19 mouse cellular contexts compared by ENCODE assay signal in the genomic region with DNA sequence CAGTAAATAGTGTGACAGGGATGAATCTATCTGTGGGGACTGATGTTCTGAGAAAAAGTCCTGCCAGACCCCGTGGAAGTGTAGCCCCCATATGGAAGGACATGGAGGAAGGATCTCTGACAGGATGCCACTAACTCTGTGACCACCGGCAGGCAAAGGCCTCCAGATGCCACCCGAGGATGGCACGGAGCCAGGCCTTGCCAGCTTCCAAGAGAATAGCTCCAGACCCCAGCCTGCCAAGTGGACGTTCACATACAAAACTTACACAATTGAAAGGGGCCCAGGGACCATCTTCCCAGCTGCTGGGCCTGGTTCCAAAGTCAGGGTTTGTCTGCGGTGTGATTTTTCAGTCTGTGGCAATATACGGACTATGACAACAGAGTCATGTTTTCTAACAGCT.
DNase-seq lines count a peak whose midpoint lies in the region; ATAC-seq and TF ChIP-seq lines count a peak whose summit lies in the region.
"Had no signal": no experiment of that assay in that cellular context is flagged by ENCODE, and none has a peak within 500 bp of the region (broad histone marks: within the 10 kb centered on the region; RNA-seq: fewer than 3 reads in every experiment).

No protein-coding gene starts in this region.

- no peak overlapping the region for H3K4me2 ChIP-seq in intestine, postnatal 0 days (replicated peaks; ENCODE audit: low read depth)
- H3K4me2 ChIP-seq: embryonic facial prominence, embryonic 15.5 days; limb, embryonic 15.5 days; lung, embryonic 15.5 days; midbrain, embryonic 15.5 days; neural tube, embryonic 12.5 days; stomach, embryonic 15.5 days had no signal

- no peaks in the 10 kb centered on the region for H3K9me3 ChIP-seq in intestine, postnatal 0 days (ENCODE audit: control insufficient read depth)
- H3K9me3 ChIP-seq: embryonic facial prominence, embryonic 15.5 days; limb, embryonic 15.5 days; lung, embryonic 15.5 days; midbrain, embryonic 15.5 days; neural tube, embryonic 12.5 days; stomach, embryonic 15.5 days had no signal

- no peak overlapping the region for H3K9ac ChIP-seq in intestine, postnatal 0 days (ENCODE audit: low read depth, low read length)
- H3K9ac ChIP-seq: embryonic facial prominence, embryonic 15.5 days; limb, embryonic 15.5 days; lung, embryonic 15.5 days; midbrain, embryonic 15.5 days; neural tube, embryonic 12.5 days; stomach, embryonic 15.5 days had no signal

- no peak overlapping the region for H3K27ac ChIP-seq in intestine, postnatal 0 days (ENCODE audit: low read depth, low read length)
- H3K27ac ChIP-seq: embryonic facial prominence, embryonic 15.5 days; limb, embryonic 15.5 days; lung, embryonic 15.5 days; midbrain, embryonic 15.5 days; neural tube, embryonic 12.5 days; stomach, embryonic 15.5 days had no signal

- DNase-seq in cerebellum, adult 9-11 months: peak; percentile 49
- DNase-seq in layer of hippocampus, postnatal 10 days (ENCODE audit: low spot score in 2 of 2): peak; percentile 7 to 36
- no peak for DNase-seq in layer of hippocampus, postnatal 36 days
- DNase-seq in right cerebral cortex, postnatal 14 days: peak; percentile 8
- no peak for DNase-seq in right cerebral cortex, postnatal 36 days (ENCODE audit: low spot score in 2 of 2)
- peak; percentile 2 for DNase-seq in skeletal muscle tissue, adult 2 months (ENCODE audit: low read depth, low spot score)
- DNase-seq: heart, adult 11 months; kidney, adult 11 months; right cerebral cortex, postnatal 25 days; thymus, postnatal 4 days had no signal

- no peak for TF ChIP-seq CTCF in intestine, postnatal 0 days (IDR thresholded peaks at IDR 0.05; ENCODE audit: low read depth)

- no peaks in the 10 kb centered on the region for H3K27me3 ChIP-seq in intestine, postnatal 0 days (replicated peaks; ENCODE audit: control insufficient read depth, insufficient read depth, low read length)
- H3K27me3 ChIP-seq: embryonic facial prominence, embryonic 15.5 days; limb, embryonic 15.5 days; lung, embryonic 15.5 days; midbrain, embryonic 15.5 days; neural tube, embryonic 12.5 days; stomach, embryonic 15.5 days had no signal

- no peaks in the 10 kb centered on the region for H3K36me3 ChIP-seq in intestine, postnatal 0 days (ENCODE audit: control insufficient read depth, insufficient read depth)
- H3K36me3 ChIP-seq: embryonic facial prominence, embryonic 15.5 days; limb, embryonic 15.5 days; lung, embryonic 15.5 days; midbrain, embryonic 15.5 days; neural tube, embryonic 12.5 days; stomach, embryonic 15.5 days had no signal

- WGBS in intestine, postnatal 0 days: 71% methylated on average over 7 of the region's 7 CpGs

- no peaks in the 10 kb centered on the region for H3K4me1 ChIP-seq in intestine, postnatal 0 days (replicated peaks; ENCODE audit: control insufficient read depth, insufficient read depth, low read length)
- H3K4me1 ChIP-seq: limb, embryonic 15.5 days; lung, embryonic 15.5 days; midbrain, embryonic 15.5 days; stomach, embryonic 15.5 days had no signal

- no peak overlapping the region for H3K4me3 ChIP-seq in intestine, postnatal 0 days (ENCODE audit: low read depth, low read length)
- H3K4me3 ChIP-seq: embryonic facial prominence, embryonic 15.5 days; limb, embryonic 15.5 days; lung, embryonic 15.5 days; midbrain, embryonic 15.5 days; neural tube, embryonic 12.5 days; stomach, embryonic 15.5 days had no signal

- no peak for ATAC-seq in cerebellum, adult (ENCODE audit: insufficient number of reproducible peaks, low FRiP score, low TSS enrichment)
- no peak for ATAC-seq in intestine, postnatal 0 days
- ATAC-seq: forebrain, embryonic 14.5 days; midbrain, embryonic 15.5 days had no signal

Comparison
In these comparisons a context has a peak if more than half of its experiments do, and no peak if none do; other contexts are left out.
1. DNase-seq: peak in cerebellum, adult 9-11 months (single experiment), layer of hippocampus, postnatal 10 days (2 of 2), right cerebral cortex, postnatal 14 days (single experiment) and skeletal muscle tissue, adult 2 months (single experiment); none in layer of hippocampus, postnatal 36 days (0 of 2) and right cerebral cortex, postnatal 36 days (0 of 2).